Mouse (Mus musculus) heart, postnatal 0 days (tissue): ENCODE data around the gene Mars2. TPM values are rescaled to one million over a fixed set of nuclear protein-coding genes. Genes with fewer than 3 reads are reported as not detected.

ENCODE experiments used
- ATAC-seq: fragments of 200-750 bp; cut with Nextera tagmentation; 2 replicates; pipeline ENCODE4 v1.8.0; 2017; ENCODE audit warnings: low read depth, moderate number of reproducible peaks, moderate library complexity; ENCODE audit not compliant: insufficient read depth
- DNase-seq: peaks from one replicate; pipeline ENCODE4 v3.0.0-alpha.2; 2016; ENCODE audit warnings: low spot score
- H3K27ac ChIP-seq: fragments of 300-500 bp; sonication (generic); 2 replicates; pipeline ENCODE4 v1.5.1; 2014; ENCODE audit warnings: low read depth, mild to moderate bottlenecking
- H3K27me3 ChIP-seq: fragments of 300-500 bp; sonication (generic); 2 replicates; pipeline ENCODE4 v1.6.1; 2014; ENCODE audit warnings: low read length, mixed read lengths; ENCODE audit not compliant: control insufficient read depth, insufficient read depth
- H3K36me3 ChIP-seq: fragments of 300-500 bp; sonication (generic); replicated peaks from 2 replicates; pipeline ENCODE4 v1.6.1; 2014; ENCODE audit warnings: low read length, mixed read lengths; ENCODE audit not compliant: control insufficient read depth, insufficient read depth
- H3K4me1 ChIP-seq: fragments of 300-500 bp; sonication (generic); 2 replicates; pipeline ENCODE4 v1.6.1; 2014; ENCODE audit warnings: antibody characterized with exemption; ENCODE audit not compliant: control insufficient read depth, insufficient read depth
- H3K4me2 ChIP-seq: fragments of 300-500 bp; sonication (generic); 2 replicates; pipeline ENCODE4 v1.6.1; 2014; ENCODE audit warnings: low read depth, mild to moderate bottlenecking, low read length, moderate library complexity
- H3K4me3 ChIP-seq: fragments of 300-500 bp; sonication (generic); 2 replicates; pipeline ENCODE4 v1.5.1; 2014; ENCODE audit warnings: low read depth, low read length
- H3K9ac ChIP-seq: fragments of 300-500 bp; sonication (generic); replicated peaks from 2 replicates; pipeline ENCODE4 v1.6.1; 2014; ENCODE audit warnings: low read depth, low read length, mixed read lengths
- H3K9me3 ChIP-seq: fragments of 300-500 bp; sonication (generic); replicated peaks from 2 replicates; pipeline ENCODE4 v1.6.1; 2016; ENCODE audit warnings: low read length; ENCODE audit not compliant: control insufficient read depth
- CTCF ChIP-seq: IDR thresholded peaks from 2 replicates; pipeline ENCODE4 v1.5.1; 2016; ENCODE audit warnings: antibody characterized with exemption, control low read depth, low read depth
- EP300 ChIP-seq: IDR thresholded peaks from 2 replicates; pipeline ENCODE4 v1.6.1; 2016; ENCODE audit warnings: antibody characterized with exemption, low read depth
- WGBS: fragments of 180-500 bp; shearing (Covaris S2); extraction: QIAGEN DNeasy Blood & Tissue Kit; methylation state at CpG from one replicate; pipeline ENCODE4 v1.1.7; 2014; 5-methylcytosine and 5-hydroxymethylcytosine counted together
- polyA plus RNA-seq: library from polyadenylated mRNA; unstranded; fragments of >200 nt; fragmentation: Nextera tagmentation; extraction: Ambion mirVana; gene quantifications from 2 replicates; pipeline ENCODE4 v1.2.1, GENCODE M21; 2015
- total RNA-seq: library from RNA; depleted of rRNA; stranded (reverse); fragments of >200 nt; gene quantifications from 2 replicates; pipeline ENCODE4 v1.2.3, GENCODE M21; 2014; ENCODE audit warnings: low replicate concordance

The Mars2 gene
- total and polyA plus RNA-seq, 2 experiments from 2014 or later = 2.9 to 5.1 TPM

- Histone ChIP-seq H3K4me1 (peaks cover 22% of the 10 kb centered on the region), H3K9me3 (no peaks in the 10 kb centered on the region), H3K27me3 (no peaks in the 10 kb centered on the region), H3K9ac (no peak overlapping the region), H3K4me3 (no peak overlapping the region), H3K36me3 (no peaks in the 10 kb centered on the region), H3K27ac (no peak overlapping the region), H3K4me2 (no peak overlapping the region)
- ATAC-seq (no peak), DNase-seq (no peak)
- no peak for TF ChIP-seq EP300
- no peak for TF ChIP-seq CTCF
- WGBS = 55% methylated on average over 6 of the region's 6 CpGs
These were observed 23.5 kb upstream of the Mars2 start for GRCm38 (mm10) chr1:55213475-55213874.

GRCm38 (mm10) chr1:55213936-55214335 is 23.0 kb upstream of the Mars2 start:
- TF ChIP-seq CTCF (no peak), EP300 (no peak)
- DNase-seq (no peak), ATAC-seq (no peak)
- no peak overlapping the region for H3K4me3 ChIP-seq
- no peaks in the 10 kb centered on the region for H3K27me3 ChIP-seq
- no peaks in the 10 kb centered on the region for H3K9me3 ChIP-seq
- H3K4me2 ChIP-seq = no peak overlapping the region
- 88% methylated on average over 6 of the region's 6 CpGs for WGBS
- H3K4me1 ChIP-seq = peaks cover 17% of the 10 kb centered on the region
- H3K36me3 ChIP-seq = no peaks in the 10 kb centered on the region
- no peak overlapping the region for H3K9ac ChIP-seq
- H3K27ac ChIP-seq = no peak overlapping the region

GRCm38 (mm10) chr1:55215185-55215813 is 21.7 kb upstream of the Mars2 start:
- Histone ChIP-seq H3K27ac (peak overlapping the region; percentile 19; the same call in 1 of the 2 replicates), H3K4me1 (peaks cover 14% of the 10 kb centered on the region), H3K9me3 (no peaks in the 10 kb centered on the region), H3K27me3 (no peaks in the 10 kb centered on the region), H3K9ac (no peak overlapping the region), H3K4me2 (no peak overlapping the region), H3K4me3 (no peak overlapping the region), H3K36me3 (no peaks in the 10 kb centered on the region)
- 68% methylated on average over 11 of the region's 11 CpGs for WGBS
- no peak for TF ChIP-seq EP300
- no peak for TF ChIP-seq CTCF
- ATAC-seq (peak; percentile 37; the same call in 1 of the 2 replicates), DNase-seq (no peak)

GRCm38 (mm10) chr1:55217191-55217590 is 19.8 kb upstream of the Mars2 start:
- H3K9ac ChIP-seq = no peak overlapping the region
- DNase-seq (no peak), ATAC-seq (peak; percentile 26; the same call in 1 of the 2 replicates)
- no peaks in the 10 kb centered on the region for H3K9me3 ChIP-seq
- no peaks in the 10 kb centered on the region for H3K36me3 ChIP-seq
- 19% methylated on average over 2 of the region's 2 CpGs for WGBS
- H3K4me3 ChIP-seq = no peak overlapping the region
- H3K27me3 ChIP-seq = no peaks in the 10 kb centered on the region
- H3K4me1 ChIP-seq = peaks cover 24% of the 10 kb centered on the region
- peak overlapping the region; percentile 17; the same call in 1 of the 2 replicates for H3K27ac ChIP-seq
- no peak for TF ChIP-seq EP300
- no peak for TF ChIP-seq CTCF
- H3K4me2 ChIP-seq = no peak overlapping the region

GRCm38 (mm10) chr1:55221352-55221751 is 15.6 kb upstream of the Mars2 start:
- Histone ChIP-seq H3K4me2 (peak overlapping the region; percentile 39; the same call in 1 of the 2 replicates), H3K36me3 (no peaks in the 10 kb centered on the region), H3K27ac (peak overlapping the region; percentile 66), H3K9me3 (no peaks in the 10 kb centered on the region), H3K4me3 (no peak overlapping the region), H3K27me3 (no peaks in the 10 kb centered on the region), H3K4me1 (peaks cover 34% of the 10 kb centered on the region), H3K9ac (0 out of 2 replicates have a peak overlapping the region, but pooled peaks have one; percentile 37)
- WGBS = 36% methylated on average over 4 of the region's 4 CpGs
- peak; percentile 73 for DNase-seq
- ATAC-seq = peak; percentile 60; the same call in 1 of the 2 replicates
- TF ChIP-seq EP300 = 0 out of 2 replicates have a peak, but pooled peaks have one; percentile 25
- no peak for TF ChIP-seq CTCF

GRCm38 (mm10) chr1:55223026-55223425 is 14.0 kb upstream of the Mars2 start:
- WGBS = 89% methylated on average over 7 of the region's 7 CpGs
- no peak overlapping the region for H3K9ac ChIP-seq
- TF ChIP-seq CTCF (no peak), EP300 (no peak)
- DNase-seq = no peak
- no peak for ATAC-seq
- no peaks in the 10 kb centered on the region for H3K36me3 ChIP-seq
- no peak overlapping the region for H3K4me3 ChIP-seq
- H3K4me1 ChIP-seq = peaks cover 25% of the 10 kb centered on the region
- no peaks in the 10 kb centered on the region for H3K9me3 ChIP-seq
- 0 out of 2 replicates have a peak overlapping the region, but pooled peaks have one; percentile 66 for H3K27ac ChIP-seq
- no peaks in the 10 kb centered on the region for H3K27me3 ChIP-seq
- no peak overlapping the region for H3K4me2 ChIP-seq
